Mouse (Mus musculus) lung, embryonic 14.5 days (tissue): ENCODE results near the gene Pear1. TPM values are rescaled to one million over a fixed set of nuclear protein-coding genes. Genes with fewer than 3 reads are reported as not detected.

ENCODE experiments used
- ATAC-seq: fragments of 200-750 bp; cut with Nextera tagmentation; 2 replicates; pipeline ENCODE4 v1.8.0; 2017; ENCODE audit warnings: mild to moderate bottlenecking, moderate TSS enrichment, moderate library complexity; ENCODE audit not compliant: insufficient read depth
- DNase-seq: peaks from one replicate; pipeline ENCODE4 v3.0.0-alpha.2; 2015
- H3K27ac ChIP-seq: fragments of 300-500 bp; sonication (generic); 2 replicates; pipeline ENCODE4 v1.5.1; 2014; ENCODE audit warnings: low read depth, mild to moderate bottlenecking, moderate library complexity
- H3K27me3 ChIP-seq: fragments of 300-500 bp; sonication (generic); 2 replicates; pipeline ENCODE4 v1.6.1; 2014; ENCODE audit warnings: low read length, control low read depth; ENCODE audit not compliant: insufficient read depth
- H3K36me3 ChIP-seq: fragments of 300-500 bp; sonication (generic); 2 replicates; pipeline ENCODE4 v1.6.1; 2014; ENCODE audit warnings: control low read depth; ENCODE audit not compliant: insufficient read depth
- H3K4me1 ChIP-seq: fragments of 300-500 bp; sonication (generic); 2 replicates; pipeline ENCODE4 v1.6.1; 2014; ENCODE audit warnings: antibody characterized with exemption, control low read depth; ENCODE audit not compliant: insufficient read depth
- H3K4me2 ChIP-seq: fragments of 300-500 bp; sonication (generic); 2 replicates; pipeline ENCODE4 v1.6.1; 2014; ENCODE audit warnings: mild to moderate bottlenecking
- H3K4me3 ChIP-seq: fragments of 300-500 bp; sonication (generic); 2 replicates; pipeline ENCODE4 v1.5.1; 2014; ENCODE audit warnings: low read depth, low read length
- H3K9ac ChIP-seq: fragments of 300-500 bp; sonication (generic); 2 replicates; pipeline ENCODE4 v1.6.1; 2014
- H3K9me3 ChIP-seq: fragments of 300-500 bp; sonication (generic); 2 replicates; pipeline ENCODE4 v1.6.1; 2016; ENCODE audit warnings: low read depth, low read length, control low read depth
- CTCF ChIP-seq: IDR thresholded peaks from 2 replicates; pipeline ENCODE4 v1.5.1; 2016; ENCODE audit warnings: antibody characterized with exemption, low read depth
- WGBS: fragments of 180-500 bp; shearing (Covaris S2); extraction: QIAGEN DNeasy Blood & Tissue Kit; methylation state at CpG from one replicate; pipeline ENCODE4 v1.1.7; 2014; 5-methylcytosine and 5-hydroxymethylcytosine counted together
- polyA plus RNA-seq: library from polyadenylated mRNA; unstranded; fragments of >200 nt; fragmentation: Nextera tagmentation; extraction: Ambion mirVana; gene quantifications from 2 replicates; pipeline ENCODE4 v1.2.1, GENCODE M21; 2014

The Pear1 gene
- polyA plus RNA-seq, 1 experiment from 2014 or later = 30.2 TPM

DNA sequence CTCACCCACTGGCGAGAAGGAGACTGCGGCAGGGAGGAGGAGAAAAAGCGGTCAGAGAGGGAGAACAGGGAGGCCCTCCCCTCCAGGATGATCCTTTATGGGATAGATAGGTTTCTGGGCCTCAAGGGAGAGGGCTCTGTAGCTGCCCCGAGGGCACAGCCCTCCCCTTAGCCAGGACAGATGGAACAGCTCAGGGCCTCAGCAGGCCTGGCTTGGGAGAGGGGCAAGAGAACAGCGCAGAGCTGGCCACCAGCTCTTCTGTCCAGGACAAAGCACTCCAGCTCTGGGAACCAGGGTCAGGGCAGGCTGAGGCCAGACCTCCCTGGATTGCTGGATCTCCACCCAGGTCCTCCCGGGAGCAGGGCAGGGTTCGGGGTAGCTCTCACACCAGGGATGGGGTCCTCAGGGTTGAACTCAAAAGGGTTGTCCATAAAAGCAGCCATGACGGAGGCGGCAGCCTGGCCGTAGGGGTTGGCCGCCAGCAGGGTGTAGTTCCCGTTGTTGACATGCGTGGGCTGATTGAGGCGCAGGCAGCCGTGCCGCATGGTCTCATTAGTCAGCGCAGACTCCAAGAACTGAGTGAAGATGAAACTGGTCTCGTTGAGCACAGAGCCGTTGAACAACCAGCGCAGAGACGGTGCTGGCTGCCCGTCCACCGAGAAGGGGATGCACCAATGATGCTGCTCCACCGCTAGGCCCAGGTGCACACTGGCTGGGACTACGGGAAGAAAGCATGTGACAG lies 40.7 kb downstream of the Pear1 start:
- no peaks in the 10 kb centered on the region for H3K36me3 ChIP-seq
- no peak overlapping the region for H3K27ac ChIP-seq
- peaks cover 7% of the 10 kb centered on the region; the same call in 1 of the 2 replicates for H3K27me3 ChIP-seq
- peaks cover 10% of the 10 kb centered on the region; the same call in 1 of the 2 replicates for H3K4me1 ChIP-seq
- no peak overlapping the region for H3K4me2 ChIP-seq
- H3K9me3 ChIP-seq = no peaks in the 10 kb centered on the region
- no peak for DNase-seq
- no peak for TF ChIP-seq CTCF
- 80% methylated on average over 25 of the region's 25 CpGs for WGBS
- H3K9ac ChIP-seq = no peak overlapping the region
- peak; percentile 48; the same call in 1 of the 2 replicates for ATAC-seq
- no peak overlapping the region for H3K4me3 ChIP-seq

DNA sequence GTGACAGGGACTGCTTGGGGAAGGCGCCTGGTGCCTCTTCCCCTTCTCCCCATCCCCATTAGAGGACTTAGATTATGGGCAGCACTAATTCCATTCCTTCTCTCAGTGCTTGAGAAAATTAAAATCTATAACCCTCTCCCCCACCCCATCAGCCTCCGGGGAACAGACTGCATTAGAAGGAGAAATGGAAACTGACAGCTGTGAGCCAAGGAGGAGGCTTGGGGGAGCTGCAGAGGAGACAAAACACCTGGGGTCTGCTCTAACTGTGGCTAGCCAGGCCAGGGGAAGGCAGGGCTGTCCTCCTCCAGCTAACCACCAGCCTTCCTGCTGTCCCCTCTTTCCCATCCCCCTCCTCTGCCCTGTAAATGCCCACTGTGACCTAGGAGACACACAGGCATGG lies 45.0 kb downstream of the Pear1 start:
- ATAC-seq = 0 out of 2 replicates have a peak, but pooled peaks have one; percentile 21
- WGBS = 36% methylated on average over 2 of the region's 2 CpGs
- TF ChIP-seq CTCF = no peak
- peaks cover 6% of the 10 kb centered on the region; the same call in 1 of the 2 replicates for H3K4me1 ChIP-seq
- H3K27ac ChIP-seq = no peak overlapping the region
- H3K27me3 ChIP-seq = peaks cover 7% of the 10 kb centered on the region; the same call in 1 of the 2 replicates
- no peak overlapping the region for H3K4me3 ChIP-seq
- no peaks in the 10 kb centered on the region for H3K36me3 ChIP-seq
- DNase-seq = no peak
- H3K9ac ChIP-seq = peak overlapping the region; percentile 16; the same call in 1 of the 2 replicates
- H3K9me3 ChIP-seq = no peaks in the 10 kb centered on the region
- H3K4me2 ChIP-seq = no peak overlapping the region

DNA sequence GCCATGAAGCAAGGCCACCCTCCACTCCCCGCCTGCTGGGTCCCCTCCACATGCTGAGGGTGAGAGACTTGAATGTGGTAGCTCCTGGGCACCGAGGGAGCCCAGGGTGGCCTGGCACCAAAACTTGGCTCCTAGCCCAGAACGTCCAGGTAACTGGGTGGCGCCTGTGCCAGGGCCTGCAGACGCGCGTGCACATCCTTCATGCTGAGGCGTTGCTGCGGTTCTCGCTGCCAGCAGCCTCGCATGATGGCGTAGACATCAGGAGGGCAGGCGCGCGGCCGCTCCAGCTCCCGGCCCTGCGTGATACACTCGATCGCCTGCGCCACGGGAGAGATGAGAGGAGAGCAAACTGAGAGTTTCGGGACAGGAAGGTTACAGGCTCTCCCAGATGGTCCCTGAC lies 45.8 kb downstream of the Pear1 start:
- Histone ChIP-seq H3K4me2 (peak overlapping the region; percentile 19; the same call in 1 of the 2 replicates), H3K27me3 (peaks cover 7% of the 10 kb centered on the region; the same call in 1 of the 2 replicates), H3K4me3 (no peak overlapping the region), H3K9me3 (no peaks in the 10 kb centered on the region), H3K27ac (no peak overlapping the region), H3K9ac (no peak overlapping the region), H3K4me1 (peaks cover 6% of the 10 kb centered on the region; the same call in 1 of the 2 replicates), H3K36me3 (no peaks in the 10 kb centered on the region)
- no peak for TF ChIP-seq CTCF
- no peak for ATAC-seq
- WGBS = 48% methylated on average over 23 of the region's 23 CpGs
- no peak for DNase-seq

DNA sequence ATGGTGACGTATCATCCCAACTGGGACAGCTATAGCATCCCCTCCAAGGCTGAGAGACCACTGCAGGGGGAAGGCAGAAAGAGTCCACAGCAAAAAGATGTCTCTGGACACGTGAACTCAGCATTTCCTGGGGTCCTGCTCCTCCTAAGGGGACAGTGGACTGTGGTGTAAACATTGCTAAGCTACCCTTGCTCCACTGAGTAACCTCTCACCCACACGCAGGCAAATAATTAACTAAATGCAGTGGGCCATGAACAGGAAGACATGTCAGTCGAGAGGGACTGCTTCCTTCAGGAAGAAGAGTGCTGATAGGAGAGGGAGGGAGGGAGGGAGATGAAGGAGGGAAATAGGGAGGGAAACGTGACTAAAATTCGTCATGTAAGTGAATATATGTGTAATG lies 53.0 kb downstream of the Pear1 start:
- no peak overlapping the region for H3K27ac ChIP-seq
- no peak overlapping the region for H3K4me3 ChIP-seq
- ATAC-seq (no peak), DNase-seq (no peak)
- TF ChIP-seq CTCF = no peak
- no peak overlapping the region for H3K9ac ChIP-seq
- H3K4me2 ChIP-seq = no peak overlapping the region
- H3K9me3 ChIP-seq = no peaks in the 10 kb centered on the region
- WGBS = 26% methylated on average over 6 of the region's 6 CpGs
- peaks cover 8% of the 10 kb centered on the region; the same call in 1 of the 2 replicates for H3K4me1 ChIP-seq
- H3K36me3 ChIP-seq = no peaks in the 10 kb centered on the region
- H3K27me3 ChIP-seq = no peaks in the 10 kb centered on the region; the same call in 1 of the 2 replicates

DNA sequence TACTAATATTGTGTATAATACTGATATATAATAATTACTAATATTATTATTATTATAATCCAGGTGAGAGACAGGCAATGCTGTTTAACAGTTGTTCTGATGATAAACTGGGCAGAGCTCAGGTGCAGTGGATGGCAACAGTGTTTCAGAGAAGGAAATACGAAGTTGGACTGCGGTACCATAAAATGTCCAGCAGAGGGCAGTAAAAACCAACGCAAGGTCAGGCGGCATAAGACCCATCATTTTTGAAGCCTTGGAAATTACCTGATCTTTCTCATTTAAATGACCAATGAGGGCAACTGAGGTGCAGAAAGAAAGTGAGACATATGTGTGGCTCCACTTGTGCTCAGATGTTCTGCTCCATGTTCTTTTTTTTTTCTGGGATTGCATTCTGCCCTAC lies 53.8 kb downstream of the Pear1 start:
- peak; percentile 89 for TF ChIP-seq CTCF
- Histone ChIP-seq H3K9ac (no peak overlapping the region), H3K4me1 (peaks cover 13% of the 10 kb centered on the region), H3K27me3 (no peaks in the 10 kb centered on the region; the same call in 1 of the 2 replicates), H3K4me2 (no peak overlapping the region), H3K27ac (no peak overlapping the region), H3K9me3 (no peaks in the 10 kb centered on the region), H3K36me3 (no peaks in the 10 kb centered on the region), H3K4me3 (no peak overlapping the region)
- WGBS = 0% methylated on average over 4 of the region's 4 CpGs
- DNase-seq = peak; percentile 91
- ATAC-seq = no peak

DNA sequence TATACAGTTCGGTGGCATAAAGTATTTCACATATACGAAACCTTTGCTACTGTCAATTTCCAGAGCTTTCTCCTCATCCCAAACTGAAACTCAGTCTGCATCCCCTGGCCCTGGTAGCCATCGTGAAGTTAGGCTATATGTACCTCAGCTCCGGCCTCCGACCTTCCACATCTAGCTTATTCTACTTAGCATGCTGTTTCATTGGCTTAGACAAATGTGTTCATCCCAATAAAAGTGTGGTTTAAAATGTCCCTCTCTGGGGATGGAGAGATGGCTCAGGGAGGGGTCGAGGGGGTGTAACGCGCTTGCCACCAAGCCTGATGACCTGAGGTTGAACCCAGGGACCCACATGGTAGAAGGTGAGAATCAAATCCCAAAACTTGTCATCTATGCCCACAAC lies 54.6 kb downstream of the Pear1 start:
- peak overlapping the region; percentile 65; the same call in 1 of the 2 replicates for H3K4me2 ChIP-seq
- no peaks in the 10 kb centered on the region; the same call in 1 of the 2 replicates for H3K27me3 ChIP-seq
- peaks cover 21% of the 10 kb centered on the region for H3K4me1 ChIP-seq

DNA sequence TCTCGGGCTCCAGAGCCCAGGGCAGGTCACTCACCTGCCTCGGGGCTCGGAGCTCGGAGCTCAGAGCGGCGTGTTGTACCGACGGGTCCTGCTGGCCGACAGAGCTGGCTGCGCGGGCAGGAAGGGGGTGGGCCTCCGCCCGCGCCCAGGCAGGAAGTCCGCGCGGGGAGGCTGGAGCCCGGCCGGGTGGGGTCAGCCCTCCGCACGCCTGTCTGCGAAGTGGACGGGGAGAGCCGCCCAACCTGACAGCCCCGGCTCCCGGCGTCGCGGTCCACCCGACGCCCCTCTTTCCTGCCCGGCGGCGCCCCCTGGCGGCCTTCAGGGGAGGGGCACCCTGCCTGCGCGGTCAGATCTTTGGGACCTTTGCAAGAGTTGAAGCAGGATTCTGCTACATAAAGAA lies 55.3 kb downstream of the Pear1 start:
- Histone ChIP-seq H3K36me3 (no peaks in the 10 kb centered on the region), H3K27ac (peak overlapping the region; percentile 77), H3K4me1 (peaks cover 27% of the 10 kb centered on the region), H3K4me2 (peak overlapping the region; percentile 65), H3K9me3 (no peaks in the 10 kb centered on the region), H3K9ac (peak overlapping the region; percentile 50), H3K4me3 (peak overlapping the region; percentile 49), H3K27me3 (no peaks in the 10 kb centered on the region; the same call in 1 of the 2 replicates)
- ATAC-seq (peak; percentile 62), DNase-seq (peak; percentile 89)
- TF ChIP-seq CTCF = peak; percentile 84
- under 1% methylated on average over 36 of the region's 37 CpGs for WGBS

More for the DNA sequence above, 54.6 kb downstream of the Pear1 start:
- DNase-seq (no peak), ATAC-seq (no peak)
- WGBS = 76% methylated on average over 8 of the region's 8 CpGs
- H3K4me3 ChIP-seq = no peak overlapping the region
- TF ChIP-seq CTCF = no peak
- H3K9ac ChIP-seq = no peak overlapping the region
- no peaks in the 10 kb centered on the region for H3K36me3 ChIP-seq
- H3K9me3 ChIP-seq = no peaks in the 10 kb centered on the region
- H3K27ac ChIP-seq = no peak overlapping the region
